Mouse (Mus musculus): ENCODE results near the gene Nadk2.

Nadk2 gene

GRCm38 (mm10) chr15:9130772-9131498 is 59.9 kb downstream of the Nadk2 start:
- in situ Hi-C loops (cut with MboI, MseI): no loop called here

- in situ Hi-C loops (cut with MboI, MseI): no loop called here
Measured at GRCm38 (mm10) chr15:9131499-9131888, 60.4 kb downstream of the Nadk2 start.

- in situ Hi-C loops (cut with MboI, MseI): no loop called here
Measured at GRCm38 (mm10) chr15:9132693-9133443, 61.8 kb downstream of the Nadk2 start.

- in situ Hi-C loops (cut with MboI, MseI): no loop called here
Measured at GRCm38 (mm10) chr15:9134891-9135507, 63.9 kb downstream of the Nadk2 start.

GRCm38 (mm10) chr15:9139447-9139846 is 68.4 kb downstream of the Nadk2 start:
- in situ Hi-C loops (cut with MboI, MseI): no loop called here

- in situ Hi-C loops (cut with MboI, MseI): loop anchor here (10.0 kb wide), 1 partner anchor 65 kb away; the partner anchor contains the start of gene Nadk2
Measured at GRCm38 (mm10) chr15:9140252-9140680, 69.2 kb downstream of the Nadk2 start, which contains the start of gene Lmbrd2. TSS of gene Lmbrd2 (plus strand) at chr15:9140550.

- in situ Hi-C loops (cut with MboI, MseI): loop anchor here (10.0 kb wide), 1 partner anchor 66 kb away; the partner anchor contains the start of gene Nadk2
Measured at GRCm38 (mm10) chr15:9140684-9141171, 69.7 kb downstream of the Nadk2 start.

- in situ Hi-C loops (cut with MboI, MseI): no loop called here
Measured at GRCm38 (mm10) chr15:9155325-9155724, 84.3 kb downstream of the Nadk2 start, which contains the start of gene Skp2. TSS of gene Skp2 (minus strand) at chr15:9155425.
